Mouse (Mus musculus) hindbrain, embryonic 12.5 days (tissue): Measurements from ENCODE around the gene Thsd7b. TPM values are rescaled to one million over a fixed set of nuclear protein-coding genes. Genes with fewer than 3 reads are reported as not detected.
"Not testable (repeated sequence)": the region's sequence is repeated elsewhere in the genome, so short reads cannot be mapped to it uniquely, and the experiment has no call there.

ENCODE experiments used
- ATAC-seq: fragments of 200-750 bp; cut with Nextera tagmentation; 2 replicates; pipeline ENCODE4 v1.8.0; 2017; ENCODE audit warnings: moderate TSS enrichment; ENCODE audit not compliant: low FRiP score
- H3K27ac ChIP-seq: fragments of 300-500 bp; sonication (generic); 2 replicates; pipeline ENCODE4 v1.5.1; 2016; ENCODE audit warnings: mild to moderate bottlenecking
- H3K27me3 ChIP-seq: fragments of 300-500 bp; sonication (generic); 2 replicates; pipeline ENCODE4 v1.6.1; 2016; ENCODE audit warnings: mild to moderate bottlenecking
- H3K36me3 ChIP-seq: fragments of 300-500 bp; sonication (generic); 2 replicates; pipeline ENCODE4 v1.6.1; 2016; ENCODE audit warnings: mild to moderate bottlenecking
- H3K4me1 ChIP-seq: fragments of 300-500 bp; sonication (generic); 2 replicates; pipeline ENCODE4 v1.6.1; 2016
- H3K4me2 ChIP-seq: fragments of 300-500 bp; sonication (generic); replicated peaks from 2 replicates; pipeline ENCODE4 v1.6.1; 2016; ENCODE audit warnings: mild to moderate bottlenecking
- H3K4me3 ChIP-seq: fragments of 300-500 bp; sonication (generic); 2 replicates; pipeline ENCODE4 v1.5.1; 2016; ENCODE audit warnings: mild to moderate bottlenecking
- H3K9ac ChIP-seq: fragments of 300-500 bp; sonication (generic); 2 replicates; pipeline ENCODE4 v1.6.1; 2016; ENCODE audit warnings: mild to moderate bottlenecking, moderate library complexity
- H3K9me3 ChIP-seq: fragments of 300-500 bp; sonication (generic); replicated peaks from 2 replicates; pipeline ENCODE4 v1.6.1; 2016; ENCODE audit warnings: mild to moderate bottlenecking
- WGBS: fragments of 180-500 bp; shearing (Covaris S2); methylation state at CpG from one replicate; pipeline ENCODE4 v1.1.7; 2016; 5-methylcytosine and 5-hydroxymethylcytosine counted together
- polyA plus RNA-seq: library from polyadenylated mRNA; unstranded; fragments of >200 nt; fragmentation: Nextera tagmentation; extraction: Ambion mirVana; gene quantifications from 2 replicates; pipeline ENCODE4 v1.2.1, GENCODE M21; 2016

The Thsd7b gene
- polyA plus RNA-seq, 1 experiment from 2014 or later, result 14.7 TPM

GRCm38 (mm10) chr1:129919385-129919784, 646.3 kb downstream of the Thsd7b start:
- 73% methylated on average over 1 of the region's 1 CpGs for WGBS
- no peaks in the 10 kb centered on the region for H3K36me3 ChIP-seq
- H3K27me3 ChIP-seq, result no peaks in the 10 kb centered on the region
- H3K9me3 ChIP-seq, result no peaks in the 10 kb centered on the region
- no peak overlapping the region for H3K9ac ChIP-seq
- no peak overlapping the region for H3K4me2 ChIP-seq
- H3K27ac ChIP-seq, result no peak overlapping the region
- H3K4me3 ChIP-seq, result no peak overlapping the region
- no peaks in the 10 kb centered on the region for H3K4me1 ChIP-seq
- ATAC-seq, result no peak

- Histone ChIP-seq H3K9me3 (peaks cover 3% of the 10 kb centered on the region; the same call in 1 of the 2 replicates), H3K27me3 (no peaks in the 10 kb centered on the region), H3K4me1 (no peaks in the 10 kb centered on the region), H3K27ac (no peak overlapping the region), H3K36me3 (no peaks in the 10 kb centered on the region), H3K4me3 (no peak overlapping the region), H3K4me2 (no peak overlapping the region), H3K9ac (no peak overlapping the region)
- 89% methylated on average over 2 of the region's 2 CpGs for WGBS
- no peak for ATAC-seq
Observed at GRCm38 (mm10) chr1:129931003-129931402, 657.9 kb downstream of the Thsd7b start.

- Histone ChIP-seq H3K27me3 (no peaks in the 10 kb centered on the region), H3K4me1 (no peaks in the 10 kb centered on the region), H3K27ac (no peak overlapping the region), H3K9me3 (no peaks in the 10 kb centered on the region), H3K4me2 (no peak overlapping the region), H3K36me3 (no peaks in the 10 kb centered on the region), H3K4me3 (no peak overlapping the region), H3K9ac (no peak overlapping the region)
- WGBS, result 65% methylated on average over 9 of the region's 9 CpGs
- no peak for ATAC-seq
Observed at GRCm38 (mm10) chr1:129943116-129943515, 670.0 kb downstream of the Thsd7b start.

GRCm38 (mm10) chr1:129947026-129947425, 673.9 kb downstream of the Thsd7b start:
- Histone ChIP-seq H3K9ac (no peak overlapping the region), H3K4me1 (no peaks in the 10 kb centered on the region), H3K4me2 (no peak overlapping the region), H3K27me3 (no peaks in the 10 kb centered on the region), H3K27ac (no peak overlapping the region), H3K9me3 (no peaks in the 10 kb centered on the region), H3K4me3 (no peak overlapping the region), H3K36me3 (no peaks in the 10 kb centered on the region)
- WGBS, result 74% methylated on average over 4 of the region's 4 CpGs
- no peak for ATAC-seq

- Histone ChIP-seq H3K27me3 (no peaks in the 10 kb centered on the region), H3K36me3 (no peaks in the 10 kb centered on the region), H3K9me3 (no peaks in the 10 kb centered on the region), H3K27ac (no peak overlapping the region), H3K4me3 (no peak overlapping the region), H3K4me2 (no peak overlapping the region), H3K4me1 (no peaks in the 10 kb centered on the region), H3K9ac (no peak overlapping the region)
- no peak for ATAC-seq
- 79% methylated on average over 1 of the region's 1 CpGs for WGBS
Observed at GRCm38 (mm10) chr1:129955478-129955877, 682.4 kb downstream of the Thsd7b start.

GRCm38 (mm10) chr1:129956625-129957024, 683.5 kb downstream of the Thsd7b start:
- 65% methylated on average over 4 of the region's 4 CpGs for WGBS

GRCm38 (mm10) chr1:129959352-129959751, 686.2 kb downstream of the Thsd7b start:
- H3K36me3 ChIP-seq, H3K4me3 ChIP-seq, H3K4me1 ChIP-seq, ATAC-seq, H3K9ac ChIP-seq, H3K9me3 ChIP-seq, H3K27ac ChIP-seq, H3K4me2 ChIP-seq, H3K27me3 ChIP-seq: not testable (repeated sequence)
- 32% methylated on average over 2 of the region's 2 CpGs for WGBS

More at GRCm38 (mm10) chr1:129956625-129957024, 683.5 kb downstream of the Thsd7b start:
- Histone ChIP-seq H3K9me3 (no peaks in the 10 kb centered on the region), H3K9ac (no peak overlapping the region), H3K4me1 (no peaks in the 10 kb centered on the region), H3K36me3 (no peaks in the 10 kb centered on the region), H3K27me3 (no peaks in the 10 kb centered on the region), H3K4me2 (no peak overlapping the region), H3K27ac (no peak overlapping the region), H3K4me3 (no peak overlapping the region)
- ATAC-seq, result no peak

- no peaks in the 10 kb centered on the region for H3K9me3 ChIP-seq
- no peaks in the 10 kb centered on the region for H3K4me1 ChIP-seq
- WGBS, result 83% methylated on average over 2 of the region's 2 CpGs
- no peak overlapping the region for H3K4me2 ChIP-seq
- no peak overlapping the region for H3K4me3 ChIP-seq
- no peak overlapping the region for H3K9ac ChIP-seq
- ATAC-seq, result no peak
- H3K27me3 ChIP-seq, result no peaks in the 10 kb centered on the region
- no peaks in the 10 kb centered on the region for H3K36me3 ChIP-seq
- H3K27ac ChIP-seq, result no peak overlapping the region
Observed at GRCm38 (mm10) chr1:129963166-129963565, 690.1 kb downstream of the Thsd7b start.

GRCm38 (mm10) chr1:129989247-129989646, 716.1 kb downstream of the Thsd7b start:
- not testable (repeated sequence) for H3K9ac ChIP-seq, H3K9me3 ChIP-seq, H3K4me3 ChIP-seq, H3K27me3 ChIP-seq, H3K36me3 ChIP-seq, H3K4me2 ChIP-seq, H3K27ac ChIP-seq, ATAC-seq, H3K4me1 ChIP-seq

- H3K36me3 ChIP-seq, result no peaks in the 10 kb centered on the region
- 85% methylated on average over 2 of the region's 2 CpGs for WGBS
- no peak overlapping the region for H3K4me2 ChIP-seq
- ATAC-seq, result no peak
- H3K27me3 ChIP-seq, result no peaks in the 10 kb centered on the region
- no peak overlapping the region for H3K9ac ChIP-seq
- H3K9me3 ChIP-seq, result no peaks in the 10 kb centered on the region
- H3K4me3 ChIP-seq, result no peak overlapping the region
- no peak overlapping the region for H3K27ac ChIP-seq
- no peaks in the 10 kb centered on the region for H3K4me1 ChIP-seq
Observed at GRCm38 (mm10) chr1:129990821-129991220, 717.7 kb downstream of the Thsd7b start.

GRCm38 (mm10) chr1:130055012-130055411, 781.9 kb downstream of the Thsd7b start:
- H3K27ac ChIP-seq, result no peak overlapping the region
- no peak overlapping the region for H3K4me2 ChIP-seq
- H3K9me3 ChIP-seq, result no peaks in the 10 kb centered on the region
- ATAC-seq, result no peak
- no peak overlapping the region for H3K4me3 ChIP-seq
- H3K4me1 ChIP-seq, result no peaks in the 10 kb centered on the region
- H3K9ac ChIP-seq, result no peak overlapping the region
- H3K27me3 ChIP-seq, result no peaks in the 10 kb centered on the region
- H3K36me3 ChIP-seq, result no peaks in the 10 kb centered on the region

- ATAC-seq, result no peak
- no peak overlapping the region for H3K4me2 ChIP-seq
- H3K9me3 ChIP-seq, result no peaks in the 10 kb centered on the region
- no peak overlapping the region for H3K4me3 ChIP-seq
- no peaks in the 10 kb centered on the region for H3K36me3 ChIP-seq
- H3K27ac ChIP-seq, result no peak overlapping the region
- no peak overlapping the region for H3K9ac ChIP-seq
- H3K4me1 ChIP-seq, result no peaks in the 10 kb centered on the region
- H3K27me3 ChIP-seq, result no peaks in the 10 kb centered on the region
Observed at GRCm38 (mm10) chr1:130062105-130062504, 789.0 kb downstream of the Thsd7b start.

- H3K27ac ChIP-seq, result no peak overlapping the region
- no peaks in the 10 kb centered on the region for H3K27me3 ChIP-seq
- no peaks in the 10 kb centered on the region for H3K4me1 ChIP-seq
- H3K4me3 ChIP-seq, result no peak overlapping the region
- WGBS, result 80% methylated on average over 3 of the region's 3 CpGs
- H3K9me3 ChIP-seq, result no peaks in the 10 kb centered on the region
- ATAC-seq, result no peak
- no peak overlapping the region for H3K4me2 ChIP-seq
- H3K36me3 ChIP-seq, result no peaks in the 10 kb centered on the region
- H3K9ac ChIP-seq, result no peak overlapping the region
Observed at GRCm38 (mm10) chr1:130066193-130066959, 793.3 kb downstream of the Thsd7b start.
